Mouse (Mus musculus) hematopoietic stem cell, adult 5-6 weeks (primary cell): Measurements from ENCODE around the gene Metap1. TPM values are rescaled to one million over a fixed set of nuclear protein-coding genes. Genes with fewer than 3 reads are reported as not detected.
A peak's percentile ranks its signal among the peaks of the same experiment; 100 is the strongest.

Source experiments
- ATAC-seq, 2 experiments: fragments of 125-278 bp in 1 of 2; replicated peaks in 1 of 2; 2 replicates each; pipeline ENCODE4 v1.8.0; 2016 to 2017; ENCODE audit warnings: inconsistent platforms in 2 of 2, mild to moderate bottlenecking in 2 of 2, moderate number of reproducible peaks in 2 of 2, low read depth in 1 of 2, moderate TSS enrichment in 1 of 2; ENCODE audit not compliant: low FRiP score in 2 of 2, poor library complexity in 2 of 2, severe bottlenecking in 2 of 2, insufficient read depth in 1 of 2, low TSS enrichment in 1 of 2
- total RNA-seq: library from RNA; stranded (forward); fragments of 172-1452, 232-1000 nt; gene quantifications from 2 replicates; pipeline ENCODE4 v1.2.3, GENCODE M21; 2017

Metap1 gene
- total RNA-seq, 1 experiment from 2014 or later = 63.5 TPM

DNA sequence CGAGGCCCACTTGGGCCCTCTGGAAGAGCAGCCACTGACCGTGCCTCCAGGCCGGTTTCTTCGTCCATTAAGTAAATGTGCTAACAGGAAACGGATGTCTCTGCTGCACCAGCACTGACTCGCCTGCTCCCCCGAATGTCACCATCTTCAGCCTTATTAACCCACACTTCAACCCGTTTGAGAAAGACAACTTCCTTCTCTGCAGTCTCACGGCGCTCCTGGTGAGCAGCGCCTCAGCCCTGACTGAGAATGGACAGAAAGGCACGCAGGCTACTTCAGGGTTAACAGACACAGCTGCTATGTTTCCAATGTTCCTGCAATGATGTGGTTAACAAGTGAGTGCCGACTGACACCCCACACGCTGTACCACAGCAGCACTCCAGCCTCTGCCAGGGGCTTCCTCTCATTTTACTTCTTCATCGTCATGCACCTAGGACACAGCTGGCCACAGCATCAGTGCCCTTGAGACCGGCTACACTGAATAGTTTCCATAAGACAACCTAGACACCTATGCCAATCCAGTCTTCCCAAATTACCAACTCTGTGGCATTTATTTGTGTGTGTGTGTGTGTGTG, 24.7 kb downstream of the Metap1 start:
- peak; percentile 51 to 84 for ATAC-seq

DNA sequence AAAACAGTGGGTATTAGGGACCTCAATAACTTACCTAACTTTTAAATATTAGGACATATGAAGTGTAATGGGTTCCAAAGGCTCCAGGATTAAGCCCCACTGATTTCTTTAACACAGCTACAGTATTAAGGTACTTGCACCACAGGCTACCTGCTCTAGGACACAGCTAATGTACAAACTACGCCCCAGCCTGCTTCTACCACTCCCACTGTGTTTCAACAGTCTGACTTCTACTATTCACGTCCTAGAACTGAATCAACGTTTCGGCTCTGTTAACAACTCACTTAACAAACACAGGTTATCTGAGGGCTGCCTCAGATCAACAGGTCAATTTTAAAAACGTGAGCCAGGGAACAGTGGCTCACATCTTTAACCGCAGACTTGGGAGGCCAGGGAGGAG, 25.5 kb downstream of the Metap1 start:
- ATAC-seq = no peak

GRCm38 (mm10) chr3:138463137-138463536, 26.2 kb downstream of the Metap1 start:
- ATAC-seq = peak; percentile 55 to 57; a peak in 3 of 4 replicates

GRCm38 (mm10) chr3:138461832-138462231, 27.5 kb downstream of the Metap1 start:
- ATAC-seq = no peak

DNA sequence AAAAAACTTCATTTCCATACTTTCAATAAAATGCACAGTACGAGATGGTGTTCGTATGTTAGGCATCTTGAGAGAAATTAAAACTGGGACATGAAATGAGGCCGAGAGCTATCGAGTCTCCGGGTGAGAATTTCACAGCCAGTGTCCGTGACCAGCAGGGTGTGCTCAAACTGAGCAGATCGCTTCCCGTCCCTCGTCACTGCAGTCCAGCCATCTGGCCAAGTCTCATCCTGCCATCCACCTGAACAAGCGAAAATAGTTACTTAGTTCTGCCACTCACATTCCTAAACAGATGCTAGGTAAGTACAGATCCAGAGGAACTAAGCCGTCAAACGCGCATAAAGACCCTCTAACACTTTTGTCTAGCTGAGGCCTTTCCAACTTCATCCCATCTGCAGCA, 29.1 kb downstream of the Metap1 start:
- ATAC-seq = no peak

GRCm38 (mm10) chr3:138458441-138458840, 30.9 kb downstream of the Metap1 start:
- ATAC-seq = no peak

- ATAC-seq = no peak
Observed at GRCm38 (mm10) chr3:138454711-138455435, 34.4 kb downstream of the Metap1 start.

DNA sequence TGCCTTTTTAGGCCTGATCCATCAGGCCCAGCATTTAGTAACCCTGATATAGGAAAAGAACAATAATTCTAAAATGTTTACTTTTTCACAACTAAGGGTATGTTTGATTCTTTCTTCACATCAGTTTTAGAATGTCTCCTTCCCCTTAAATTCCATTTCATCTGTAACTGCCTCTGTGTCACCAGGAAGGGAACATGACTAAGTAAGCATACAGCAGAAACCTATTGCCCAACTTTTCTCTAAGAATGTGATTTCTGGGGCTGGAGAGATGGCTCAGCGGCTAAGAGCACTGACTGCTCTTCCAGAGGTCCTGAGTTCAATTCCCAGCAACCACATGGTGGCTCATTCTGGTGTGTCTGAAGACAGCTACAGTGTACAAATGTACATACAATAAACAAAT, 35.1 kb downstream of the Metap1 start:
- no peak for ATAC-seq

DNA sequence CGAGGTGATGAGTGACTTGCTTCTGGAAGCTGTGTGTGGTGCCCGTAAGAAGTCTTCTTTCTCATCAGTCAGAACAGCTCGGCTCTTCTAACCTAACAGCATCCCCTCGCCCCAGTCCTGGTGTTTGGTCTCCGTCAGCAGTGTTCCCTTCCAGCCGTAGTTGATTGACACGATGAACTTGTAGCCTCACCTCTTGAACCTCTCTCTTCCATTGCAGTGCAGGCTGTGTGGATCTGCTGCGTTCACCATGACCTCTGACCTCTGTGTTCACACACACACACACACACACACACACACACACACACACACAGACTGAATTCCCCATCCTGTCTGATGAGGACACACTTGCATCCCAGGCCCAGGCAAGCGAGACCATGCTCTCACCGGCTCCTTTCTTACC, 37.1 kb downstream of the Metap1 start:
- no peak for ATAC-seq

DNA sequence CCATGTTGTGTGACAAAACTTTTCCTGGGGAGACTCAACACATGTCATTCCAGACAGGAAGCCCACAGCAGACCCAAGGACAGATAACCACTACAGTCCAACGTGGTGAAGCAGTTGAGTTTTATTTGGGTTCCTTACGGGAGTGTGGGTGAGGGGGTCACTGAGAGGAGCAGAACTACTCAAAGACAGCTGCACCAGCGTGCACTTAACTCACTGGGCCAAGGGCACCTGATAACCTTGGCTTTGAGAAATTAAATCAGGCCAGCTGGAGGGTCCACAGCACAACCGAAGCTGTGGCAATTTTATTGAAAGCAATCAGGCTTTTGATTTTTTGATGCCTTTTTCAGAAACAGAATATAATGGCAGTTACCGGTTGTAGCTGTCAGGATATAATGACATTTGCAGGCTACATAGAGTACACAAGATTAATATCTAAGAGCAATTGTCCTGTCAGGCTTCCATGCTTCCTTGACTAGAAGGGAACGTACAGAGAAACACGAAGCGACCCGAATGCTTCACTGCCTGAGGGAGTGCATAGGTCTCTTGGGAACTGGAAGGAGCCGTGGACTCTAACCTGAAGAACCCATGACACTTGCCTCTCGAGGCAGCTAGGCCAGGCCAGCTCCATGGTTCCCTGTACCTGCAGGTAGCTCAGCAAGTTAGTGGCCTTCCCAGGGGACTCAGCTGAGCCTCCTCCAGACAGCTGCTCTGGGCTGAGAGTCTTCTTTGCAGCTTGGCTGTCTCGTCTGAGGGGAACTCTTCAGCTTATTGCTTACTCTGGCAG, 41.0 kb downstream of the Metap1 start:
- ATAC-seq = no peak

DNA sequence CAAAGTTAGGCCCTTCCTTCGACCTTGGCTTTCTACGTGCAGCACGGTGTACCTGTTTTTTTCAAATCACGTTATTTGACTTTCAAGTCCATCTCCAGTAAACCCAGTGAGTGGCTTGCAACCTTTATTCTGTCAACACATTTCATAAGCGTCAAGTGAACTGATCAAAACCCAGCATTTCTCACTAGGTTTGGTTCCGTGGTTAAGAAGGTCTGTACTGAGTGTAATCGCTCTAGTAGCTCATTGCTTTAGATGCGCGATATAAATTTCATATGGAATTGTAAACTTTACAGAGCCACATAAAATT, 45.9 kb downstream of the Metap1 start:
- no peak for ATAC-seq

GRCm38 (mm10) chr3:138442612-138443464, 46.5 kb downstream of the Metap1 start, which contains the start of gene Adh5:
Gene Adh5 (plus strand): TSS chr3:138443093.
- peak; percentile 94 to 97 for ATAC-seq

DNA sequence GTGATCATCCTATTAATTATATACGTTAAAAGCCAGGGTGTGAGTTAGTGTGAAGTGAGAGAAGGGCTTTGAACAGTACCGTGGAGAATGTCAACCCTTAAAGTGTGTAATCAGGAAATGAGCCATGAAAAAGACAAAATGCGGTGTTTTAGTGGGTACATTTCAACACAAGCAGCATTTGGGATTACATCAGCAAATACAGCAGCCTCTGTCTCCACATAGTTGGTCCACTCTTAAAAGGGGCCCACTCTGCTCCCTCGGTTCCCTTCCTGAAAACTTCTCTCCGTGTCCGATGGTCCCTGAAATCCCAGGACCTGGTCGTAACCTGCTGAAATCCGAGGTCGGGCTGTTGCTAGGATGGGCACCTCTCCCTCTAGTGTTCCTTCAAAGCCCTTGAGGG, 47.1 kb downstream of the Metap1 start:
- ATAC-seq = peak; percentile 3 to 20; a peak in 2 of 4 replicates

GRCm38 (mm10) chr3:138438716-138439115, 50.6 kb downstream of the Metap1 start:
- ATAC-seq = no peak

GRCm38 (mm10) chr3:138431835-138432234, 57.5 kb downstream of the Metap1 start:
- ATAC-seq = peak; percentile 46 to 53; a peak in 1 of 4 replicates

GRCm38 (mm10) chr3:138430360-138430976, 58.8 kb downstream of the Metap1 start:
- no peak for ATAC-seq

DNA sequence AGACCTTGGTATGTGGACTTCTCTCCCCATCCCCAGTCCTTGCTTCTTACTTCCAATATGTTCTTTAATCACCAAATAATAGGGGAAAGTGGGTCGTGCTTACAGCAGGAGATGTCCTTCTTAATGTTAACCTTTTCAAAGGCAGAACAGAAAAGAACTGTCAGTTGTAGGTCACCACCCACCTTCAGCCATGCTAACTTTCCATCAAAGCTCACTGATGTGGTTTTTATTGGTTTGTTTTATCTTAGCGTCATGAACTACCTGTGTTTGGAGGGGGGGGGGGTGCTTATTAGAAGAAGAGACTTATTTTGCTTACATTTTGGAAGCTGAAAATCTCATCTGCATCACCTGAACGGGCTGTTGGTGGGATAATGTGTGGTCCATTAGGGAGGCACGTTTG, 65.1 kb downstream of the Metap1 start:
- ATAC-seq = no peak
